Mouse (Mus musculus): ENCODE data around the gene Vsir. TPM values are rescaled to one million over a fixed set of nuclear protein-coding genes. Genes with fewer than 3 reads are reported as not detected.

Vsir gene
- polyA plus RNA-seq, 1 experiment from 2014 or later = 3.7 TPM

DNA sequence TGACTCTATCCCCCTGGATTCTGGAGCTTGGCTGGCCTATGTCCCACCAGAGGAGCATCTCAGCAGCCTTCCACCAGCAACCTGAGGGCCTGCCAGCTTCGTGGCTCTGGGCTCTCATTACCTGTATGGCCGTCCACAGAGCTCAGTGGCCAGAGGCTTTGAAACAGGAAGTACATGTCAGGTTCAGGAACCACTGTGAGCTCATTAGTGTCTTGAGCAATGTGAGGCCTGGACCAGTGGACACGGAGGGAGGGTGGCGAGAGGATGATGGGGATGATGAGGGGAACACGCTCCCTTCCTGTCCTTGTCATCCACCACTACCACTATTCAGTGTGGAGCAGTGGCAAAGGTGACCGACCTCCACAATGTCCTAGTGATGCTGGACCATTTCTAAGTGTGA is 22.8 kb downstream of the Vsir start:
- H3K4me3 ChIP-seq (replicated peaks; ENCODE audit: low read depth, low read length) = no peak overlapping the region
- ATAC-seq (replicated peaks; ENCODE audit: low FRiP score, low read depth) (no peak), DNase-seq (ENCODE audit: low spot score) (no peak)
- no peak for TF ChIP-seq CTCF (IDR thresholded peaks at IDR 0.05; ENCODE audit: low read depth)
- H3K27me3 ChIP-seq (ENCODE audit: insufficient read depth, low read length) = no peaks in the 10 kb centered on the region
- 79% methylated on average over 6 of the region's 6 CpGs for WGBS
- H3K9me3 ChIP-seq (replicated peaks; ENCODE audit: low read length) = no peaks in the 10 kb centered on the region
- H3K4me2 ChIP-seq (ENCODE audit: low read length) = no peak overlapping the region
- peaks cover 3% of the 10 kb centered on the region; the same call in 1 of the 2 replicates for H3K4me1 ChIP-seq (replicated peaks; ENCODE audit: insufficient read depth, low read length)
- H3K27ac ChIP-seq = no peak overlapping the region
- H3K9ac ChIP-seq (ENCODE audit: low read depth, low read length) = no peak overlapping the region
- no peaks in the 10 kb centered on the region for H3K36me3 ChIP-seq (ENCODE audit: insufficient read depth, low read length)

GRCm38 (mm10) chr10:60370098-60370497 is 23.4 kb downstream of the Vsir start:
- Histone ChIP-seq H3K36me3 (ENCODE audit: insufficient read depth, low read length) (no peaks in the 10 kb centered on the region), H3K4me2 (ENCODE audit: low read length) (no peak overlapping the region), H3K4me1 (replicated peaks; ENCODE audit: insufficient read depth, low read length) (peaks cover 3% of the 10 kb centered on the region; the same call in 1 of the 2 replicates), H3K9me3 (replicated peaks; ENCODE audit: low read length) (no peaks in the 10 kb centered on the region), H3K9ac (ENCODE audit: low read depth, low read length) (no peak overlapping the region), H3K4me3 (replicated peaks; ENCODE audit: low read depth, low read length) (no peak overlapping the region), H3K27me3 (ENCODE audit: insufficient read depth, low read length) (no peaks in the 10 kb centered on the region), H3K27ac (no peak overlapping the region)
- TF ChIP-seq CTCF (IDR thresholded peaks at IDR 0.05; ENCODE audit: low read depth) = no peak
- ATAC-seq (replicated peaks; ENCODE audit: low FRiP score, low read depth) (no peak), DNase-seq (ENCODE audit: low spot score) (no peak)
- WGBS = 67% methylated on average over 2 of the region's 2 CpGs

GRCm38 (mm10) chr10:60370601-60371061 is 24.0 kb downstream of the Vsir start:
- 78% methylated on average over 5 of the region's 5 CpGs for WGBS
- Histone ChIP-seq H3K9me3 (replicated peaks; ENCODE audit: low read length) (no peaks in the 10 kb centered on the region), H3K4me1 (replicated peaks; ENCODE audit: insufficient read depth, low read length) (peaks cover 3% of the 10 kb centered on the region; the same call in 1 of the 2 replicates), H3K4me2 (ENCODE audit: low read length) (no peak overlapping the region), H3K27me3 (ENCODE audit: insufficient read depth, low read length) (no peaks in the 10 kb centered on the region), H3K36me3 (ENCODE audit: insufficient read depth, low read length) (no peaks in the 10 kb centered on the region), H3K9ac (ENCODE audit: low read depth, low read length) (no peak overlapping the region), H3K27ac (no peak overlapping the region), H3K4me3 (replicated peaks; ENCODE audit: low read depth, low read length) (no peak overlapping the region)
- no peak for ATAC-seq (replicated peaks; ENCODE audit: low FRiP score, low read depth)
- DNase-seq (ENCODE audit: low spot score) = no peak
- TF ChIP-seq CTCF (IDR thresholded peaks at IDR 0.05; ENCODE audit: low read depth) = no peak

GRCm38 (mm10) chr10:60371596-60372386 is 25.1 kb downstream of the Vsir start:
- Histone ChIP-seq H3K9me3 (replicated peaks; ENCODE audit: low read length) (no peaks in the 10 kb centered on the region), H3K4me3 (replicated peaks; ENCODE audit: low read depth, low read length) (no peak overlapping the region), H3K36me3 (ENCODE audit: insufficient read depth, low read length) (no peaks in the 10 kb centered on the region), H3K9ac (ENCODE audit: low read depth, low read length) (no peak overlapping the region), H3K4me1 (replicated peaks; ENCODE audit: insufficient read depth, low read length) (peaks cover 3% of the 10 kb centered on the region; the same call in 1 of the 2 replicates), H3K27ac (no peak overlapping the region), H3K4me2 (ENCODE audit: low read length) (no peak overlapping the region), H3K27me3 (ENCODE audit: insufficient read depth, low read length) (no peaks in the 10 kb centered on the region)
- WGBS = 78% methylated on average over 5 of the region's 5 CpGs
- DNase-seq (ENCODE audit: low spot score) (no peak), ATAC-seq (replicated peaks; ENCODE audit: low FRiP score, low read depth) (no peak)
- TF ChIP-seq CTCF (IDR thresholded peaks at IDR 0.05; ENCODE audit: low read depth) = no peak

DNA sequence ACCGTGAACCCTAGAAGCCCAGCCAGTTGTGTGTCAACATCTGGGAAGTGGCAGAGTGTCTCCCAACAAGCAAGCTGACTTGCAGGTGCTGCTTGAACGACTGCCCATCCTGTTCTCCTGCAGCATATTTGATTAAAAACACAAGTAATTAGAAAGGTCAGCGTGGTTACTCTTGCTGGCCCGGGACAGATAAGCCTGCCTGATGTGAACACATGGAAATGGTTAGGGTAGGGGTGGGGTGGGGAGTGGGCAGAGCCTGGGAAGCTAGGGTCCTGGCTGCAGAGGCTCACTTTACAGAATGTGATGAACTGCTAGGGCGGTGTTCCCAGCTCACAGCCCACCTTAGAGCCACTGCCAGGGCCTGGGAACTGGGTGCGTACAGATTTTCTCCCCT is 26.9 kb downstream of the Vsir start:
- Histone ChIP-seq H3K4me1 (replicated peaks; ENCODE audit: insufficient read depth, low read length) (peaks cover 3% of the 10 kb centered on the region; the same call in 1 of the 2 replicates), H3K9me3 (replicated peaks; ENCODE audit: low read length) (no peaks in the 10 kb centered on the region), H3K27me3 (ENCODE audit: insufficient read depth, low read length) (no peaks in the 10 kb centered on the region), H3K27ac (no peak overlapping the region), H3K9ac (ENCODE audit: low read depth, low read length) (no peak overlapping the region), H3K36me3 (ENCODE audit: insufficient read depth, low read length) (no peaks in the 10 kb centered on the region), H3K4me2 (ENCODE audit: low read length) (no peak overlapping the region), H3K4me3 (replicated peaks; ENCODE audit: low read depth, low read length) (no peak overlapping the region)
- DNase-seq (ENCODE audit: low spot score) = no peak
- 40% methylated on average over 6 of the region's 6 CpGs for WGBS
- no peak for ATAC-seq (replicated peaks; ENCODE audit: low FRiP score, low read depth)
- no peak for TF ChIP-seq CTCF (IDR thresholded peaks at IDR 0.05; ENCODE audit: low read depth)

GRCm38 (mm10) chr10:60373937-60374578 is 27.4 kb downstream of the Vsir start:
- Histone ChIP-seq H3K4me3 (replicated peaks; ENCODE audit: low read depth, low read length) (no peak overlapping the region), H3K36me3 (ENCODE audit: insufficient read depth, low read length) (no peaks in the 10 kb centered on the region), H3K4me2 (ENCODE audit: low read length) (no peak overlapping the region), H3K27me3 (ENCODE audit: insufficient read depth, low read length) (no peaks in the 10 kb centered on the region), H3K9ac (ENCODE audit: low read depth, low read length) (no peak overlapping the region), H3K4me1 (replicated peaks; ENCODE audit: insufficient read depth, low read length) (peaks cover 3% of the 10 kb centered on the region; the same call in 1 of the 2 replicates), H3K9me3 (replicated peaks; ENCODE audit: low read length) (no peaks in the 10 kb centered on the region), H3K27ac (peak overlapping the region; percentile 16; the same call in 1 of the 2 replicates)
- DNase-seq (ENCODE audit: low spot score) = peak; percentile 30
- TF ChIP-seq CTCF (IDR thresholded peaks at IDR 0.05; ENCODE audit: low read depth) = peak; percentile 23; the same call in 1 of the 2 replicates
- peak; percentile 55 for ATAC-seq (replicated peaks; ENCODE audit: low FRiP score, low read depth)
- 45% methylated on average over 8 of the region's 8 CpGs for WGBS

Measured in kidney, postnatal 0 days (tissue).